Mouse (Mus musculus): Measurements from ENCODE around the gene Aldh2.

DNA sequence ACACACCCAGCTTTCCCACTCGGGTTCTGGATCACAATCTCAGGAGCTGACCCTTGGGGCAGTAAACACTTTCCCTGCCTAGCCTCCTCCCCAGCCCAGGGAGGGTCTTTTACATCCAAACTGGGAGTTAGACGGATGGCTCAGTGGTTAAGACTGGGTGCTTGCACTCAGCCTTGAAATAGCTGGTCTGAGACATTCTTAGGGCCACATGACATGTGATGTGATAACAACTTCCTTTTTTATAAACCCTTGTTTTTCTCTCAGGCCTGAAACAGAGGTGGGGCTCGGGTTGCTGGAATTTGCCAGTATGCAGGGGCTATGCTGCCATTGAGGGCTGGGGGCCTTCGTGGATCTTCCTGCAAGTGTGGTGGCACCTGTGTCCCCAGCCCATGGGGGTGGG is 3.7 kb upstream of the Aldh2 start:
- no peak for TF ChIP-seq CTCF (IDR thresholded peaks at IDR 0.05; ENCODE audit: low read depth)
- TF ChIP-seq EP300 (IDR thresholded peaks at IDR 0.05; ENCODE audit: low read depth) = no peak

Data from liver, postnatal 0 days (tissue).